Mouse (Mus musculus): ENCODE data around the gene Eef1akmt2.

- no peak for TF ChIP-seq CTCF (IDR thresholded peaks at IDR 0.05; ENCODE audit: extremely low read depth, insufficient read depth, low read length)
- no peak for TF ChIP-seq POLR2A (IDR thresholded peaks at IDR 0.05; ENCODE audit: extremely low read depth, insufficient read depth, low read length)
Observed at GRCm38 (mm10) chr7:132784101-132784500, 68.4 kb downstream of the Eef1akmt2 start.

Measured in cortical plate, adult 2 months (tissue).